Mouse (Mus musculus) mouse embryonic stem cell (cell line): ENCODE results near the gene Ppp1cc.
"Not testable (repeated sequence)": the region's sequence is repeated elsewhere in the genome, so short reads cannot be mapped to it uniquely, and the experiment has no call there.

Experiments used
- in situ Hi-C, 2 experiments: fragments of 300-500 bp; cut with MboI; formaldehyde crosslinking; loops; 1 replicate in 1 of 2; 3 replicates in 1 of 2; pipeline ENCODE4 v1.14.3; 2019 to 2020; ENCODE audit warnings: low sequenced_read_pairs in 2 of 2, low pct_unique_long_range_greater_than_20kb in 1 of 2, mixed read lengths in 1 of 2; ENCODE audit not compliant: unreplicated experiment in 1 of 2

Gene Ppp1cc

DNA sequence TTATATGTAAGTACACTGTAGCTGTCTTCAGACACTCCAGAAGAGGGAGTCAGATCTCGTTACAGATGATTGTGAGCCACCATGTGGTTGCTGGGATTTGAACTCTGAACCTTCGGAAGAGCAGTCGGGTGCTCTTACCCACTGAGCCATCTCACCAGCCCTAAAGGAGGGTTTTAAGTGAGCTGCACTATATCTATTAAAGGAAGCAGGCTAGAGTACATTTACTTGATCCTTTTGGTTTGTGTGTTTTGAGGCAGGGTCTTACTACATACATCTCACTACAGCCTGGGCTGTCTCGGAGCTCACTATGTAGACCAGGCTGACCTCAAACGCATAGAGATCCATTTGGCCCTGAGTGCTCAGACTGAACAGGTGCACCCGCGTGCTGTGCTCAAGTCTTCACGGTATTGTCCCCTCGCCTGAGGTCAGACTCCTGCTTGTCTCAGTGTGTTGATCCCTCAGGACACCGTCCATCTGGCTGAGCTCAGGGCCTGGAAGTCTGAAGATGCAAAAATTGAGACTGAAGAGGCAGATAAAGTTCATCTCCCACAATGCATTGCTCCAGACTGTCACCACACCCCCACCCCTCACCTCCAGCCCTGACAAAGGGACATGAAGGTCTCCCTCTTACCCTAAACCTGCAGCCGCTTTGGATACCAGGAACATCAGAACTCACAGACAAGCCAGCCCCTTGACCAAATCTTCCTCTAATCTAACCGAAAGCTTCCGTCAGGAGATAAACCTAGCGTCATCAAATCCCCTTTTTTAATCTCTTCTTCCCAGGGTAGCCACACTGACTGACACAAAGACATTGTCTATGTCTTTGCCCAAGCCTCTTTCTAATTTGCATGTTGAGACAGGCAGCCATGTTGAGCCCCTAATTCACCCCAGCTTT is 23.4 kb upstream of the Ppp1cc start:
- in situ Hi-C loops = no loop called here

- in situ Hi-C loops = no loop called here
Observed at GRCm38 (mm10) chr5:122135290-122135882, 22.7 kb upstream of the Ppp1cc start.

DNA sequence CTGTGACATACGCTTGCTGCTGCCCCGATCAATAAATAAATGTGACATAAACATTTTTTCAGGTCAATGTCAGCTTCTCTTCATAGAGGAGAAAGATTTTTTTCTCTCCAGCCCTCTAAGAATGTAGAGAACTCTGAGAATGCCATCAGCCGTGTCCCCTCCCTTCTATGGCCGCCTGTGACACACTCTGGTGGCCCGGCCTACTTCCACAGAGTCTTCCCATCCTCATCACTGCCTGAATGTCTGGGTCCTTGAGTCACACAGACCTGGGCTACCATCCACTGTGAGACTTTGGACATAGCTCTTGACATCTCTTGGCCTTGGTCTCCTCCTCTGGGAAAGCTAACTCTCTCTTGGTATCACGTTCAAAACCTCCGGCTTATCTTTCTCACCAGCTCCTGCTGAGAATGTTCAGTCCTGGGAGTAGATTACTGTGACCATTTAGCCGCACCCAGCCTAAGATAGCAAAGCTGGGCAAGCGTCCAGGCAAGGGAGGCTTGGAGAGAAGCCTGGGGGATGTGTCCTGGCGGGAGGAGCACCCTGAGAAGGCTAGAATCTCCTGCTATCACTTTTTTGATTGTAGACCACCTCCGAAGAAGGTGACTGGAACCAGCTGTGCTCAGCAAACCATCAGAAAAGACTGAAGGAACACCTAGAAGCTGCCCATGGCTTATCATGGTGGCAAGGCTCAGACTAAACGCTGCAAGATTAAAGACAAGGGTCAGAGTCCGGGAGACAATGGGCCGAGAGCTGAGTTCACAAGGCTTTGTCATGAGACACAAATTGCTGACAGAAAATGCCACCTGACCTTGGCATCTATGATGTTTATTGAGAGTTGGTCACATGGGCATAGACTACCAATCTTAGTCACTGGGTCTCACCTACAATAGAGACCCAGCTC is 21.3 kb upstream of the Ppp1cc start:
- in situ Hi-C loops = no loop called here

DNA sequence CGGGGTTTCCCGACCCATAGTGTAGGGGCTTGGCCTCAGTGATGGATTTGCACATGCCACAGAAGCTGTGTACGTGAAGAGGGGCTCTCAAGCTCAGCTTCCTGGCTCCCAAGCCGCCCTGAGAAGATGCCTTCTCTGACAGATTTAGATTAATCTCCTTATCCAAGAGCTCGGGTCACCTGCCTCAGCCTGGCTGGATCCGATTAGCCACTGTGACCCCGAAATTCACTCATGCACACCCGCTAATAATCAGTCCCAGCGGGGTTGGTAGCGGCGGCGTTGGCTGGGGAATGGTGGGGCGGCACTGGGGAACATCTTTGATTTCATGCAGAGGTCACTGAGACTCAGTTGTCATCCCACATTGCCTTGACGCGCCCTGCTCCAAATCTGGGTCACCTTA is 19.2 kb upstream of the Ppp1cc start:
- in situ Hi-C loops = no loop called here

GRCm38 (mm10) chr5:122139771-122140170 is 18.3 kb upstream of the Ppp1cc start:
- in situ Hi-C loops = not testable (repeated sequence)

- in situ Hi-C loops = no loop called here
Observed at GRCm38 (mm10) chr5:122140723-122141122, 17.4 kb upstream of the Ppp1cc start, which contains the start of gene Ccdc63. TSS of gene Ccdc63 (minus strand) at chr5:122140823.

DNA sequence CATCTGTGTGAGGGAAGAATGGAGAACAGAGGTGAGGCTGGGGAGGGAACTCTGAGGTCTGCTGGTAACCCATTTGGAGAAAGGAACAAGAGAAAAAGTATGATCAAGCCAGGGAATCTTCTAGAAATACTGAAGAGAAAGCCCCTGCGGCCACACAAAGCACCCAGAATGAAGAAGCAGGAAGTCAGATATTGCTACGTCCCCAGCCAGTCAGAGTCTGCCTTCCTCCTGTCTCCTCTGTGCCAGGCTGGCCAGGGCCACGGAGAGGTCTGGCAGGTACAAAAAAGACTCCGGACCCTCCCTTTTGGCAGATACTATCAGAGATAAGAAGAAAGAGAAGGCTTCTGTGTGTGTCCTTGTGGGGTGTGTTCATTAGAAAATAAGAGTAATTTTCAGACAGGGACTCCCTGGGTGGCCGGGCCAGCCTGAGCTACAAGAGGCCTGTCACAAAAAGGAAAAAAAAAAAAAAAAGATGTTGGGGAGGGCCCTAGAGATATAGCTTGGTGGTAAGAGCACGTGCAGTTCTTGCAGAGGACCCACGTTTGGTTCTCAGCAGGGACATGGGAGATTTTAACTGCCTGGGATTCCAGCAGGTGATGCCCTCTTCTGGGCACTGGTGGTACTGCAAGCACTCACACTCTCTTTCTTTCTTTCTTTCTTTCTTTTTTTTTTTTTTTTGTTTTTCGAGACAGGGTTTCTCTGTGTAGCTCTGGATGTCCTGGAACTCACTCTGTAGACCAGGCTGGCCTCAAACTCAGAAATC is 15.7 kb upstream of the Ppp1cc start:
- in situ Hi-C loops = no loop called here

- in situ Hi-C loops = no loop called here
Observed at GRCm38 (mm10) chr5:122143543-122143942, 14.5 kb upstream of the Ppp1cc start.

- in situ Hi-C loops = no loop called here
Observed at GRCm38 (mm10) chr5:122144825-122145224, 13.3 kb upstream of the Ppp1cc start.

- in situ Hi-C loops = no loop called here
Observed at GRCm38 (mm10) chr5:122145381-122146055, 12.6 kb upstream of the Ppp1cc start.

DNA sequence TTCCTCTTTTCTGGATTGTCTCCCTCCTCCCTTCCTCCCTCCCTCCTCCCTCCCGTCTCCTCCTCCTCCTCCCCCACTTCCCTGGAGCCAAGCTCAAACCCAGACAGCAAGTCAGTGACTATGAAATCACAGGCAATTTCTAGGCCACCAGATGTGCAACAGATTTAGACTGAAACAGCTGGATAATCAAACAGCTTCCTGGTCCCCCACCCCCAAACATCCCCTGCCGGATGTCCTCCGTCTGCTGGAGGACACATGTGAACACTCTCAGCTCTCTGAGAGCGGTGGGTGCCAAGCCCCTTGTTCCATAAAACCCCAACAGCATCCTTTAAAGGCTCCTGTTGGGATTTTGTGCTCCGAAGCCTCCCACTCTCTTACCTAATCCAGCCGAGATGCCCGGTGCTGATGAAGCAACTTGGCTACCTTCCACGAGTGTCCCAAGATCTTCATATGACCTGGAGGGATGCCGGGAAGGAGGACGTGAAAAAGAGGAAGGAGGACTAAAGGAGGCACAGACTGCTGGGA is 12.0 kb upstream of the Ppp1cc start:
- in situ Hi-C loops = no loop called here

DNA sequence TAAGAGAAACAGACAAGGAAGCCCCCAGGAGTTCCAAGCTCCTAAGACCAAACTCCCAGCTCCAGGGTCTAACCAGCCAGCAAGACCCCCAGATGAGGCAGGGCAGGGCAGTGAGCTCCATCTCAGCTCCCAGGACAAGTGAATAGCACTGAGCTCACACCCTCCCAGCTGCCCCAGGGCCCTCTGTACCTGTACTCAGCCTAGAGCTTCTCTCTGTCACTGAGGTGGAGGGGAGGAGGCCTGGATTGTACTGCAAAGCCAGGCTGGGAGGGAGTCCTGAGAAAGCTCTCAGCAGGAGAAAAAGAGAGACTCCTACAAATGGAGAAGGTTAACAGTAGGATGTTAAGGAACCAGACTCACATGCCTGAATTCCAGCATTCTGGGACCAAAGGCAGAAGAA is 11.5 kb upstream of the Ppp1cc start:
- in situ Hi-C loops = no loop called here

DNA sequence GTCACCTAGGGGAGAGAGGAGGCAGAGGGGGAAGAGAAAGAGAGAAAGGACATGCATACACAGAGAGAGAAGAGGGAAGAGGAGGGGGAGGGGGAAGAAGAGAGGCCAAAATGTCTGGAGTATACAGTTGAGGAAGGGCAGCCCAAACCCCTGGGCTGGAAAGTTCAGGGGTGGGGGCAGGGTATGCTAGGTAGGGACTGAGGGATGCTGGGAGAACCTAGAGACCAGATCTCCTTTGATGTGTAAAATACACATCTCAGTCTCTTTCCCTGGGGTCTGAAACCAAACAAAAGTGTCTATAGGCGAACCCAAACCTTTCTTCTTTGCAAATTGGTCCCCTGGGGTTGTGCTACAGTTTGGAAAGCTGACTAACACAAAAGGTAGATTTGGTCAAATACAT is 10.0 kb upstream of the Ppp1cc start:
- in situ Hi-C loops = no loop called here

DNA sequence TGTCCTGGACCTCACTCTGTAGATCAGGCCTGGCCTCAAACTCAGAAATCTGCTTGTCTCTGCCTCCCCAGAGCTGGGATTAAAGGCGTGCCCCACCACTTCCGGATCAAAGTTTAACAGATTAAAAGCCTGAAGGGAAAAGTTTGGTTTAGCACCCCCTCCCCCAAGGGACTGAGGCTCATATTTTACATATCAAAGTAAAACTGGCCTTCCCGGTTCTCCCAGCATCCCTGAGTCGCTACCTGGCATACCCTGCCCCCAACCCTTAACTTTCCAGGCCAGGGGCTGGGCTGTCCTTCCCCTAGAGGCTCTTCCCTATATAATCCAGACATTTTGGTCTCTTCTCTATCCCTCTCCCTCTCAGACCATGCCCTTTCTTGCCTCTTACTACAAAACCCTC is 8.8 kb upstream of the Ppp1cc start:
- in situ Hi-C loops = no loop called here

DNA sequence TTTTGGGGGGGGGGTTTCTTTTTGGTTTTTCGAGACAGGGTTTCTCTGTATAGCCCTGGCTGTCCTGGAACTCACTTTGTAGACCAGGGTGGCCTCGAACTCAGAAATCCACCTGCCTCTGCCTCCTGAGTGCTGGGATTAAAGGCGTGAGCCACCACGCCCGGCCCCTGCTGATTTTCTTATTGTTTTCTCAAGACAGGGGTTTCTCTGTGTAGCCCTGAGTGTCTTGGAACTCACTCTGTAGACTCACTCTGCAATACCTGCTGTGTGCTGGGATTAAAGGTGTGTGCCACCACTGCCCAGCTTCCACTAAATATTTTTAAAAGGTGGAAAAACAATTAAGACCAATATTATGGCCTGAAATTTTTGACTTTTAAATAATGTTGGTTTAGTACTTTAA is 5.6 kb upstream of the Ppp1cc start:
- in situ Hi-C loops = not testable (repeated sequence)

- in situ Hi-C loops = no loop called here
Observed at GRCm38 (mm10) chr5:122154006-122154405, 4.1 kb upstream of the Ppp1cc start.

DNA sequence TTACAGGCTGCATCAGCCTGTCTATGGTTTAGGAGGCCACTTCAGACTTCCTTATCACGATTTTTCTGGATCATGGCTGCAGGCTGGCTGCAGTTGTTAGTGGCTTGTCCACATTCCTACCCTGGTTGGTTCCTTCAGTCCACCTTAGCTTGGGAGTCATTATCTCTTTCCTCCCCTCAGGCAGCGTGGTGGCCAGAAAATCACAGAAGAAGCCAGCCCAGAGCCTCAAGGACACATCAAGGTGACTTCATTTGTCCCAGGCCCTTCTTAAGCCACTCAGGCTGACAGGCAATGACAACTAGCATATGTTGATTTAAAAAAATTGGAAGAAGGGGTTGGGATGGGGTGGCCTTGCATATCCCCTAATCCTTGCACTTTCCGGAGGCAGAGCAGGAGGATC is 3.3 kb upstream of the Ppp1cc start:
- in situ Hi-C loops = no loop called here

- in situ Hi-C loops = no loop called here
Observed at GRCm38 (mm10) chr5:122155613-122156012, 2.5 kb upstream of the Ppp1cc start.
